Mouse (Mus musculus) olfactory bulb, adult 2 months (tissue): ENCODE data around the gene Trip12.

ENCODE experiments used
- CTCF ChIP-seq: fragments of 200-500 bp; IDR thresholded peaks from 2 replicates; pipeline ENCODE4 v1.5.1; 2012; ENCODE audit warnings: low read depth, mild to moderate bottlenecking, low read length, moderate library complexity; ENCODE audit not compliant: insufficient read depth
- POLR2A ChIP-seq: fragments of 200-500 bp; IDR thresholded peaks from 2 replicates; pipeline ENCODE4 v1.6.1; 2012; ENCODE audit warnings: mild to moderate bottlenecking, low read depth, low read length, moderate library complexity; ENCODE audit not compliant: insufficient read depth

DNA sequence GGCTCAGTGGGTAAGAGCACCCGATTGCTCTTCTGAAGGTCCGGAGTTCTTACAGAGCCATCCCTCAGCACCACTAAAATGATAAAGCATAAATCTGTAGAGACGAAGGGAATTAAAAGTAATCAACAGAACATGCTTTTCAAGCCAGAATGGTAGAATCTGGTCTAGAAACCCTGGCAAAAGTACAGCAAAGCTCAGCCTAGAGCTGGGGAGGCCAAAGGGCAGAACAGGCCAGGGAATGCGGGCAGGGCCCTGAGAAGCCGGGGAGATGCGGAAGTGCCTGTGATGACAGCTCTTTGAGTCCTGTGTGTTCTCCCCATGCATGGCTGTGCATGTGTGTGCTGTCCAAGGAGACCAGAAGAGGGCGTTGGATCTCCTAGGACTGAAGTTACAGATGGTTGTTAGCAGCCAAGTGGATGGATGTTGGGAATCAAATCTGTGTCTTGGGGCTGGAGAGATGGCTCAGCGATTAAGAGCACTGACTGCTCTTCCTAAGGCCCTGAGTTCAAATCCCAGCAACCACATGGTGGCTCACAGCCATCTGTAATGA is 39.3 kb upstream of the Trip12 start:
- TF ChIP-seq POLR2A, result no peak
- TF ChIP-seq CTCF, result no peak
